Mouse (Mus musculus) MEL (cell line): Measurements from ENCODE around the gene Hcn2. TPM values are rescaled to one million over a fixed set of nuclear protein-coding genes. Genes with fewer than 3 reads are reported as not detected.
A peak's percentile ranks its signal among the peaks of the same experiment; 100 is the strongest.
"Not testable (repeated sequence)": the region's sequence is repeated elsewhere in the genome, so short reads cannot be mapped to it uniquely, and the experiment has no call there.

Source experiments
- DNase-seq: peaks from one replicate; pipeline ENCODE4 v3.0.0; 2011; ENCODE audit warnings: low read depth, low spot score
- H3K27ac ChIP-seq: 2 replicates; pipeline ENCODE4 v1.5.1; 2012; ENCODE audit warnings: low read depth, mild to moderate bottlenecking, control low read depth, low read length, moderate library complexity; ENCODE audit not compliant: control insufficient read depth
- H3K27me3 ChIP-seq, 2 experiments: fragments of 150-350 bp in 1 of 2; sonication (generic) in 1 of 2; 2 replicates each; pipeline ENCODE4 v1.6.1; 2012; ENCODE audit warnings: low read length in 2 of 2, mild to moderate bottlenecking in 2 of 2, improper control_type of control experiment in 1 of 2, moderate library complexity in 1 of 2; ENCODE audit not compliant: insufficient read depth in 2 of 2, control insufficient read depth in 1 of 2
- H3K36me3 ChIP-seq, 2 experiments: 2 replicates each; pipeline ENCODE4 v1.6.1; 2012 to 2014; ENCODE audit warnings: low read length in 2 of 2, improper control_type of control experiment in 1 of 2, inconsistent platforms in 1 of 2, mild to moderate bottlenecking in 1 of 2; ENCODE audit not compliant: insufficient read depth in 2 of 2, control insufficient read depth in 1 of 2
- H3K4me1 ChIP-seq, 2 experiments: fragments of 150-350 bp in 1 of 2; sonication (generic) in 1 of 2; 2 replicates each; pipeline ENCODE4 v1.6.1; 2012; ENCODE audit warnings: low read length in 2 of 2, improper control_type of control experiment in 1 of 2, mild to moderate bottlenecking in 1 of 2; ENCODE audit not compliant: insufficient read depth in 2 of 2, control insufficient read depth in 1 of 2
- H3K4me3 ChIP-seq, 2 experiments: fragments of 150-350 bp in 1 of 2; sonication (generic) in 1 of 2; 2 replicates each; pipeline ENCODE4 v1.5.1; 2012; ENCODE audit warnings: low read depth in 2 of 2, low read length in 2 of 2, mild to moderate bottlenecking in 2 of 2, moderate library complexity in 2 of 2, control low read depth in 1 of 2, improper control_type of control experiment in 1 of 2; ENCODE audit not compliant: control insufficient read depth in 1 of 2, insufficient read depth in 1 of 2
- H3K79me2 ChIP-seq: 2 replicates; pipeline ENCODE4 v1.6.1; 2012; ENCODE audit warnings: mild to moderate bottlenecking, low read length, moderate library complexity; ENCODE audit not compliant: control insufficient read depth, poor library complexity, insufficient read depth
- H3K9ac ChIP-seq: 2 replicates; pipeline ENCODE4 v1.6.1; 2012; ENCODE audit warnings: low read depth, mild to moderate bottlenecking, control low read depth, low read length, moderate library complexity; ENCODE audit not compliant: control insufficient read depth, poor library complexity, severe bottlenecking
- H3K9me3 ChIP-seq: fragments of 150-350 bp; sonication (generic); replicated peaks from 2 replicates; pipeline ENCODE4 v1.6.1; 2012; ENCODE audit warnings: mild to moderate bottlenecking, low read length, improper control_type of control experiment, moderate library complexity; ENCODE audit not compliant: insufficient read depth
- CHD2 ChIP-seq: IDR thresholded peaks from 2 replicates; pipeline ENCODE4 v1.6.1; 2011; ENCODE audit warnings: low read length, improper control_type of control experiment
- CTCF ChIP-seq, 3 experiments: IDR thresholded peaks in 2 of 3; conservative IDR thresholded peaks in 1 of 3; 2 replicates each; pipeline ENCODE4 v1.5.1; 2011 to 2012; ENCODE audit warnings: low read length in 3 of 3, low read depth in 2 of 3, mild to moderate bottlenecking in 2 of 3, improper control_type of control experiment in 1 of 3, inconsistent platforms in 1 of 3, mixed read lengths in 1 of 3, moderate library complexity in 1 of 3; ENCODE audit not compliant: control insufficient read depth in 1 of 3, insufficient read depth in 1 of 3, poor library complexity in 1 of 3, severe bottlenecking in 1 of 3
- E2F4 ChIP-seq: IDR thresholded peaks from 2 replicates; pipeline ENCODE4 v1.6.1; 2011; ENCODE audit warnings: low read depth, low read length, improper control_type of control experiment, borderline replicate concordance
- EP300 ChIP-seq, 2 experiments: IDR thresholded peaks; 2 replicates each; pipeline ENCODE4 v1.6.1; 2011; ENCODE audit warnings: improper control_type of control experiment in 2 of 2, low read length in 2 of 2, low read depth in 1 of 2, mild to moderate bottlenecking in 1 of 2
- ETS1 ChIP-seq: IDR thresholded peaks from 2 replicates; pipeline ENCODE4 v1.6.1; 2012; ENCODE audit warnings: low read depth, mild to moderate bottlenecking, inconsistent platforms, low read length, improper control_type of control experiment, moderate library complexity
- GABPA ChIP-seq: IDR thresholded peaks from 2 replicates; pipeline ENCODE4 v1.6.1; 2012; ENCODE audit warnings: low read depth, mild to moderate bottlenecking, inconsistent platforms, low read length, improper control_type of control experiment, moderate library complexity
- GATA1 ChIP-seq: IDR thresholded peaks from 2 replicates; pipeline ENCODE4 v1.6.1; 2011; ENCODE audit warnings: low read depth, low read length, improper control_type of control experiment
- KAT2A ChIP-seq: conservative IDR thresholded peaks from 2 replicates; pipeline ENCODE4 v1.6.1; 2012; ENCODE audit warnings: low read depth, low read length, improper control_type of control experiment, inconsistent platforms
- MAZ ChIP-seq: IDR thresholded peaks from 2 replicates; pipeline ENCODE4 v1.6.1; 2012; ENCODE audit warnings: low read depth, mild to moderate bottlenecking, inconsistent platforms, low read length, improper control_type of control experiment
- MXI1 ChIP-seq: IDR thresholded peaks from 2 replicates; pipeline ENCODE4 v1.6.1; 2011; ENCODE audit warnings: mild to moderate bottlenecking, low read depth, low read length, improper control_type of control experiment
- MYB ChIP-seq: IDR thresholded peaks from 2 replicates; pipeline ENCODE4 v1.6.1; 2011; ENCODE audit warnings: mild to moderate bottlenecking, low read depth, low read length, improper control_type of control experiment
- NELFE ChIP-seq: IDR thresholded peaks from 2 replicates; pipeline ENCODE4 v1.6.1; 2011; ENCODE audit warnings: low read depth, low read length, improper control_type of control experiment
- POLR2AphosphoS2 ChIP-seq: IDR thresholded peaks from 2 replicates; pipeline ENCODE4 v1.6.1; 2011; ENCODE audit warnings: low read length, improper control_type of control experiment
- POLR2AphosphoS5 ChIP-seq: IDR thresholded peaks from 2 replicates; pipeline ENCODE4 v1.6.1; 2012; ENCODE audit warnings: low read depth, borderline replicate concordance, mild to moderate bottlenecking, inconsistent platforms, low read length, moderate library complexity, mixed read lengths
- RAD21 ChIP-seq: IDR thresholded peaks from 2 replicates; pipeline ENCODE4 v1.6.1; 2011; ENCODE audit warnings: mild to moderate bottlenecking, low read depth, low read length, improper control_type of control experiment
- RCOR1 ChIP-seq: IDR thresholded peaks from 2 replicates; pipeline ENCODE4 v1.6.1; 2012; ENCODE audit warnings: low read depth, mild to moderate bottlenecking, inconsistent platforms, low read length, improper control_type of control experiment
- SIN3A ChIP-seq: IDR thresholded peaks from 2 replicates; pipeline ENCODE4 v1.6.1; 2012; ENCODE audit warnings: low read length, improper control_type of control experiment, inconsistent platforms
- SMC3 ChIP-seq: IDR thresholded peaks from 2 replicates; pipeline ENCODE4 v1.6.1; 2011; ENCODE audit warnings: low read depth, low read length, improper control_type of control experiment
- TAL1 ChIP-seq: IDR thresholded peaks from 2 replicates; pipeline ENCODE4 v1.6.1; 2012; ENCODE audit warnings: mild to moderate bottlenecking, inconsistent platforms, low read length, moderate library complexity, mixed read lengths
- TBP ChIP-seq: IDR thresholded peaks from 2 replicates; pipeline ENCODE4 v1.8.0; 2011; ENCODE audit warnings: low read depth, low read length, improper control_type of control experiment
- UBTF ChIP-seq: IDR thresholded peaks from 2 replicates; pipeline ENCODE4 v1.6.1; 2012; ENCODE audit warnings: low read depth, mild to moderate bottlenecking, inconsistent platforms, low read length, improper control_type of control experiment, moderate library complexity, borderline replicate concordance; ENCODE audit not compliant: insufficient read depth
- ZC3H11A ChIP-seq: IDR thresholded peaks from 2 replicates; pipeline ENCODE4 v1.6.1; 2012; ENCODE audit warnings: low read depth, mild to moderate bottlenecking, inconsistent platforms, low read length, improper control_type of control experiment
- ZNF384 ChIP-seq: IDR thresholded peaks from 2 replicates; pipeline ENCODE4 v1.6.1; 2012; ENCODE audit warnings: low read depth, mild to moderate bottlenecking, inconsistent platforms, low read length, improper control_type of control experiment
- polyA plus RNA-seq, 2 experiments: library from polyadenylated mRNA; stranded (reverse) in 1 of 2; unstranded in 1 of 2; fragments of >175 nt in 1 of 2; fragments of >200 nt in 1 of 2; gene quantifications; 2 replicates each; pipeline versions ENCODE4 v1.2.1 to v1.2.4; 2012; ENCODE audit warnings: low replicate concordance in 2 of 2, low read depth in 1 of 2; ENCODE audit not compliant: insufficient read length in 2 of 2, insufficient read depth in 1 of 2, missing spikeins in 1 of 2
- total RNA-seq: library from RNA; depleted of rRNA; stranded (reverse); fragments of 300-350 nt; gene quantifications from 2 replicates; pipeline ENCODE4 v1.2.3, GENCODE M21; 2012

Hcn2 gene
- total and polyA plus RNA-seq, 3 experiments = 0.42 to 1.6 TPM; not detected in 1

DNA sequence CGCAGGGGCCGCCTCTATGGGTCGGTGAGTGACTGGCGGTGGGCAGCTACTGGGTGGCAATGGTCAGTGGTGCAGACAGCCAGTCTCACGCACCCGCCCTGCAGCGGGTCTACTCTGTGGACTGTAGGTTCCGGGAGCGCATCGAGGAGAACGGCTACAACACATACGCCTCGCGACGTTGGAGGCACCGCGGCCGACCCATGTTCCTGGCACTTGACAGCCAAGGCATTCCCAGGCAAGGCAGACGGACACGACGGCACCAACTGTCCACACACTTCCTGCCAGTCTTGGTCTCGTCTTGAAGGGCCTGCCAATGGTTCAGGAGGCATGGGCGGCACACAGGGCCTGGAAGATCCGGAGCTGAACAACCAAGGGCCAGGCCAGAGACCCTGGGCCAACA, 40.2 kb downstream of the Hcn2 start:
- H3K36me3 ChIP-seq = peaks cover 0 to 4% of the 10 kb centered on the region in 2 experiments; a peak in 1 of 4 replicates
- no peak for DNase-seq
- no peaks in the 10 kb centered on the region for H3K79me2 ChIP-seq
- H3K9ac ChIP-seq = no peak overlapping the region
- H3K27me3 ChIP-seq = no peaks in the 10 kb centered on the region
- H3K27ac ChIP-seq = no peak overlapping the region
- TF ChIP-seq GABPA (no peak), POLR2AphosphoS5 (no peak), CTCF (IDR thresholded peaks at IDR 0.05 in 2 of 3, conservative IDR thresholded peaks at IDR 0.05 in 1 of 3; ENCODE audit: control insufficient read depth in 1 of 3, insufficient read depth in 1 of 3, low read depth in 2 of 3, low read length in 3 of 3, poor library complexity in 1 of 3, severe bottlenecking in 1 of 3) (no peak), E2F4 (no peak), RCOR1 (no peak), EP300 (IDR thresholded peaks at IDR 0.05; ENCODE audit: low read depth in 1 of 2, low read length in 2 of 2) (no peak), NELFE (no peak), ZC3H11A (no peak), GATA1 (no peak), MYB (no peak), TBP (no peak), KAT2A (no peak), TAL1 (no peak)
- TF ChIP-seq, all 39 proteins: peak for 0
- Histone ChIP-seq H3K4me1 (no peaks in the 10 kb centered on the region), H3K9me3 (no peaks in the 10 kb centered on the region), H3K4me3 (no peak overlapping the region)

- not testable (repeated sequence) for H3K9me3 ChIP-seq, H3K9ac ChIP-seq, H3K27me3 ChIP-seq, DNase-seq, H3K4me1 ChIP-seq
- peaks cover 20% of the 10 kb centered on the region for H3K79me2 ChIP-seq
- peak; percentile 64 for TF ChIP-seq ZNF384
- TF ChIP-seq, all 39 proteins: peak for 1; not testable (repeated sequence) for 38
- H3K27ac ChIP-seq, H3K36me3 ChIP-seq, H3K4me3 ChIP-seq: not testable (repeated sequence)
Observed at GRCm38 (mm10) chr10:79759675-79760074, 43.2 kb downstream of the Hcn2 start.

GRCm38 (mm10) chr10:79760603-79761143, 44.2 kb downstream of the Hcn2 start:
- TF ChIP-seq ZC3H11A = no peak
- no peak for TF ChIP-seq RAD21
- TF ChIP-seq ETS1 = no peak
- TF ChIP-seq E2F4 = no peak
- no peak for TF ChIP-seq RCOR1
- no peak for TF ChIP-seq EP300 (IDR thresholded peaks at IDR 0.05; ENCODE audit: low read depth in 1 of 2, low read length in 2 of 2)
- TF ChIP-seq SIN3A = no peak
- no peak for TF ChIP-seq MAZ
- TF ChIP-seq MXI1 = no peak
- no peak for TF ChIP-seq SMC3
- TF ChIP-seq POLR2AphosphoS2 = no peak
- no peak for TF ChIP-seq MYB
- no peak for TF ChIP-seq TAL1
- no peak for TF ChIP-seq CHD2
- no peak for TF ChIP-seq POLR2AphosphoS5
- no peak for TF ChIP-seq UBTF
- Histone ChIP-seq H3K79me2 (peaks cover 30% of the 10 kb centered on the region), H3K27me3 (no peaks in the 10 kb centered on the region), H3K9me3 (no peaks in the 10 kb centered on the region), H3K36me3 (peaks cover 4 to 7% of the 10 kb centered on the region in 2 experiments; a peak in 3 of 4 replicates), H3K9ac (no peak overlapping the region), H3K4me1 (peaks cover 0 to 9% of the 10 kb centered on the region in 2 experiments; a peak in 2 of 4 replicates), H3K27ac (no peak overlapping the region), H3K4me3 (no peak overlapping the region)
- no peak for DNase-seq
